Mouse (Mus musculus): ENCODE measurements around the gene Sin3a. TPM values are rescaled to one million over a fixed set of nuclear protein-coding genes. Genes with fewer than 3 reads are reported as not detected.

The Sin3a gene
- polyA plus RNA-seq (2014; fragmentation: Illumina TruSeq; extraction: RNeasy Lipid Tissue Mini Kit (QIAGEN cat#74804); ENCODE audit: low read depth, low replicate concordance) = 11.2 TPM

GRCm38 (mm10) chr9:57071801-57072351 lies at the start of gene Sin3a:
TSS of gene Sin3a (plus strand) at chr9:57072040.

GRCm38 (mm10) chr9:57130577-57131433 lies 59.0 kb downstream of the Sin3a start, which contains the start of gene Man2c1:
TSS of gene Man2c1 (plus strand) at chr9:57130690.

GRCm38 (mm10) chr9:57148144-57148878 lies 76.5 kb downstream of the Sin3a start, which contains the start of gene Neil1:
TSS of gene Neil1 (minus strand) at chr9:57148305.

DNA sequence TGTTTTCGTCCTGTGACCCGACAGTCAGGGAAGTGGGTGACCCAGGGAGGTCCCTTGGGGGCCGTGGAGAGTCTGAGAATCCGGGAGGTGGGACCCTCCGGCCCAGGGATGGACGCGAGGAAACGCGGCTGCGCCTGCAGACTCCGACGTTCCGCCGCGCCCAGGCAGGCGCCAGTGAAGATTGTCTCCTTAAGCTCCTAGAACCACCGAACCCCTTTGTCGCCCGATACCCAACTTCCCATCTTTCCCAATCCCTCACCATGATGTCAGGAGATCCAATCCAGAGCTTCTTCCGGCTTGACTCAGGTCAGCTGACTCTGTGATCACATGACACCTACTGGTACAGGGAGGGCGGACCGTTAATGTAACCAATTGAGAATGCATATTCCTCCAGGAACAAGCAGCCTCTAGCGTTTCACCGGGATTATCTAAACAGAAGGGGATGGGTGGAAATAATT lies 86.2 kb downstream of the Sin3a start, which contains the start of gene Commd4:
Gene Commd4, minus strand, starts transcription at position 319 of the 458 bp plus-strand sequence.

Other genes starting within 250 kb of the Sin3a start
- gene Odf3l1, start 207.4 kb upstream of the Sin3a start, polyA plus RNA-seq (2014; fragmentation: Illumina TruSeq; extraction: RNeasy Lipid Tissue Mini Kit (QIAGEN cat#74804); ENCODE audit: low read depth, low replicate concordance) = not detected
- not detected for gene Cspg4, start 207.0 kb upstream of the Sin3a start, polyA plus RNA-seq (2014; fragmentation: Illumina TruSeq; extraction: RNeasy Lipid Tissue Mini Kit (QIAGEN cat#74804); ENCODE audit: low read depth, low replicate concordance)
- 3.2 TPM for gene Snx33, start 143.7 kb upstream of the Sin3a start, polyA plus RNA-seq (2014; fragmentation: Illumina TruSeq; extraction: RNeasy Lipid Tissue Mini Kit (QIAGEN cat#74804); ENCODE audit: low read depth, low replicate concordance)
- 32.2 TPM for gene Imp3, start 134.6 kb upstream of the Sin3a start, polyA plus RNA-seq (2014; fragmentation: Illumina TruSeq; extraction: RNeasy Lipid Tissue Mini Kit (QIAGEN cat#74804); ENCODE audit: low read depth, low replicate concordance)
- gene Snupn, start 121.2 kb upstream of the Sin3a start, polyA plus RNA-seq (2014; fragmentation: Illumina TruSeq; extraction: RNeasy Lipid Tissue Mini Kit (QIAGEN cat#74804); ENCODE audit: low read depth, low replicate concordance) = 7.3 TPM
- gene Ptpn9, start 77.1 kb upstream of the Sin3a start, polyA plus RNA-seq (2014; fragmentation: Illumina TruSeq; extraction: RNeasy Lipid Tissue Mini Kit (QIAGEN cat#74804); ENCODE audit: low read depth, low replicate concordance) = 17.7 TPM
- gene Man2c1, start 58.6 kb downstream of the Sin3a start, polyA plus RNA-seq (2014; fragmentation: Illumina TruSeq; extraction: RNeasy Lipid Tissue Mini Kit (QIAGEN cat#74804); ENCODE audit: low read depth, low replicate concordance) = 6.0 TPM
- gene Neil1, start 76.3 kb downstream of the Sin3a start, polyA plus RNA-seq (2014; fragmentation: Illumina TruSeq; extraction: RNeasy Lipid Tissue Mini Kit (QIAGEN cat#74804); ENCODE audit: low read depth, low replicate concordance) = 1.7 TPM
- 9.2 TPM for gene Commd4, start 86.3 kb downstream of the Sin3a start, polyA plus RNA-seq (2014; fragmentation: Illumina TruSeq; extraction: RNeasy Lipid Tissue Mini Kit (QIAGEN cat#74804); ENCODE audit: low read depth, low replicate concordance)
- not detected for gene Trcg1, start 164.5 kb downstream of the Sin3a start, polyA plus RNA-seq (2014; fragmentation: Illumina TruSeq; extraction: RNeasy Lipid Tissue Mini Kit (QIAGEN cat#74804); ENCODE audit: low read depth, low replicate concordance)
- 0.40 TPM for gene 1700017B05Rik, start 190.6 kb downstream of the Sin3a start, polyA plus RNA-seq (2014; fragmentation: Illumina TruSeq; extraction: RNeasy Lipid Tissue Mini Kit (QIAGEN cat#74804); ENCODE audit: low read depth, low replicate concordance)

Data from liver, adult 10 weeks (tissue).